Mouse (Mus musculus) heart, postnatal 0 days (tissue): ENCODE measurements at regions not wholly inside any gene's neighbourhood (a gene's known extent, or its start where the extent isn't known, plus 50 kb on each side); places are given as distances from the start of the nearest gene placed in this dataset.

Source experiments
- CTCF ChIP-seq: IDR thresholded peaks from 2 replicates; pipeline ENCODE4 v1.5.1; 2016; ENCODE audit warnings: antibody characterized with exemption, control low read depth, low read depth
- EP300 ChIP-seq: IDR thresholded peaks from 2 replicates; pipeline ENCODE4 v1.6.1; 2016; ENCODE audit warnings: antibody characterized with exemption, low read depth

DNA sequence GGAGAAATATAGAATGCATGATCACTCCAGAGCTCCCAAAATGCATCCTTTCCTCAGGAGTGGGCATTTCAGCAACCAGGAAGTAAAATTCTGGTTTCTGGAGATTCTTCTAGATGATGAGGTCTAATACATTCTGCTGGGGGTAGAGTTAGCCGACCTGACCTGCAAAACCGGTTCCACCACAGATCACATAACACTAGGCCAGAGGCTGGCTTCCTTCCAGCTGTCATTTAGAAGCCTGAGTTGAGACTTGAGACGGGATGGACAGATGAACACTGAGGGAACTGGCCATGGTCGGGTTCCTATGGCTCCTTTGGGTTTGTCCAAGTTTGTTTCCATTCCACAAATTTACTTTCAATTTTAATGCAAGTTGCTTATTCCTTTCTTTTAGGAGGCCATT lies 62.6 kb upstream of the Phactr1 start:
- TF ChIP-seq EP300 = no peak
- TF ChIP-seq CTCF = no peak
